Mouse (Mus musculus): ENCODE results near the gene Tead1. TPM values are rescaled to one million over a fixed set of nuclear protein-coding genes. Genes with fewer than 3 reads are reported as not detected.

Tead1 gene
- total RNA-seq, 1 experiment from 2014 or later: 55.9 TPM

- no peak for DNase-seq
Observed at GRCm38 (mm10) chr7:112730209-112730608, 51.1 kb downstream of the Tead1 start.

- DNase-seq: no peak
Observed at GRCm38 (mm10) chr7:112731584-112731983, 52.5 kb downstream of the Tead1 start.

- DNase-seq: no peak
Observed at GRCm38 (mm10) chr7:112739174-112739573, 60.1 kb downstream of the Tead1 start.

GRCm38 (mm10) chr7:112741790-112742189 is 62.7 kb downstream of the Tead1 start:
- no peak for DNase-seq

GRCm38 (mm10) chr7:112743063-112743462 is 63.9 kb downstream of the Tead1 start:
- DNase-seq: no peak

GRCm38 (mm10) chr7:112743621-112744395 is 64.7 kb downstream of the Tead1 start:
- no peak for DNase-seq

- DNase-seq: no peak
Observed at GRCm38 (mm10) chr7:112747187-112747586, 68.1 kb downstream of the Tead1 start.

- no peak for DNase-seq
Observed at GRCm38 (mm10) chr7:112747836-112748235, 68.7 kb downstream of the Tead1 start.

GRCm38 (mm10) chr7:112748327-112748726 is 69.2 kb downstream of the Tead1 start:
- no peak for DNase-seq

GRCm38 (mm10) chr7:112750101-112750500 is 71.0 kb downstream of the Tead1 start:
- DNase-seq: no peak

GRCm38 (mm10) chr7:112752311-112752710 is 73.2 kb downstream of the Tead1 start:
- DNase-seq: no peak

GRCm38 (mm10) chr7:112753314-112753713 is 74.2 kb downstream of the Tead1 start:
- DNase-seq: no peak

- DNase-seq: no peak
Observed at GRCm38 (mm10) chr7:112759359-112759975, 80.3 kb downstream of the Tead1 start.

- DNase-seq: no peak
Observed at GRCm38 (mm10) chr7:112760293-112760692, 81.2 kb downstream of the Tead1 start.

- peak; percentile 20 for DNase-seq
Observed at GRCm38 (mm10) chr7:112760782-112761181, 81.7 kb downstream of the Tead1 start.

- DNase-seq: no peak
Observed at GRCm38 (mm10) chr7:112762870-112763269, 83.8 kb downstream of the Tead1 start.

- DNase-seq: peak; percentile 49
Observed at GRCm38 (mm10) chr7:112763513-112763912, 84.4 kb downstream of the Tead1 start.

- no peak for DNase-seq
Observed at GRCm38 (mm10) chr7:112764921-112765320, 85.8 kb downstream of the Tead1 start.

GRCm38 (mm10) chr7:112769866-112770265 is 90.7 kb downstream of the Tead1 start:
- no peak for DNase-seq

- DNase-seq: no peak
Observed at GRCm38 (mm10) chr7:112771461-112771860, 92.3 kb downstream of the Tead1 start.

- no peak for DNase-seq
Observed at GRCm38 (mm10) chr7:112772777-112773176, 93.7 kb downstream of the Tead1 start.

GRCm38 (mm10) chr7:112773601-112774000 is 94.5 kb downstream of the Tead1 start:
- no peak for DNase-seq

GRCm38 (mm10) chr7:112775816-112776215 is 96.7 kb downstream of the Tead1 start:
- DNase-seq: no peak

GRCm38 (mm10) chr7:112776670-112777069 is 97.6 kb downstream of the Tead1 start:
- DNase-seq: no peak
